Mouse (Mus musculus) MEL (cell line): Measurements from ENCODE around the gene Arsb. TPM values are rescaled to one million over a fixed set of nuclear protein-coding genes. Genes with fewer than 3 reads are reported as not detected.

Experiments used
- DNase-seq: peaks from one replicate; pipeline ENCODE4 v3.0.0; 2011; ENCODE audit warnings: low read depth, low spot score
- H3K27ac ChIP-seq: 2 replicates; pipeline ENCODE4 v1.5.1; 2012; ENCODE audit warnings: low read depth, mild to moderate bottlenecking, control low read depth, low read length, moderate library complexity; ENCODE audit not compliant: control insufficient read depth
- H3K27me3 ChIP-seq, 2 experiments: fragments of 150-350 bp in 1 of 2; sonication (generic) in 1 of 2; 2 replicates each; pipeline ENCODE4 v1.6.1; 2012; ENCODE audit warnings: low read length in 2 of 2, mild to moderate bottlenecking in 2 of 2, improper control_type of control experiment in 1 of 2, moderate library complexity in 1 of 2; ENCODE audit not compliant: insufficient read depth in 2 of 2, control insufficient read depth in 1 of 2
- H3K36me3 ChIP-seq, 2 experiments: 2 replicates each; pipeline ENCODE4 v1.6.1; 2012 to 2014; ENCODE audit warnings: low read length in 2 of 2, improper control_type of control experiment in 1 of 2, inconsistent platforms in 1 of 2, mild to moderate bottlenecking in 1 of 2; ENCODE audit not compliant: insufficient read depth in 2 of 2, control insufficient read depth in 1 of 2
- H3K4me1 ChIP-seq, 2 experiments: fragments of 150-350 bp in 1 of 2; sonication (generic) in 1 of 2; 2 replicates each; pipeline ENCODE4 v1.6.1; 2012; ENCODE audit warnings: low read length in 2 of 2, improper control_type of control experiment in 1 of 2, mild to moderate bottlenecking in 1 of 2; ENCODE audit not compliant: insufficient read depth in 2 of 2, control insufficient read depth in 1 of 2
- H3K4me3 ChIP-seq, 2 experiments: fragments of 150-350 bp in 1 of 2; sonication (generic) in 1 of 2; 2 replicates each; pipeline ENCODE4 v1.5.1; 2012; ENCODE audit warnings: low read depth in 2 of 2, low read length in 2 of 2, mild to moderate bottlenecking in 2 of 2, moderate library complexity in 2 of 2, control low read depth in 1 of 2, improper control_type of control experiment in 1 of 2; ENCODE audit not compliant: control insufficient read depth in 1 of 2, insufficient read depth in 1 of 2
- H3K79me2 ChIP-seq: 2 replicates; pipeline ENCODE4 v1.6.1; 2012; ENCODE audit warnings: mild to moderate bottlenecking, low read length, moderate library complexity; ENCODE audit not compliant: control insufficient read depth, poor library complexity, insufficient read depth
- H3K9ac ChIP-seq: 2 replicates; pipeline ENCODE4 v1.6.1; 2012; ENCODE audit warnings: low read depth, mild to moderate bottlenecking, control low read depth, low read length, moderate library complexity; ENCODE audit not compliant: control insufficient read depth, poor library complexity, severe bottlenecking
- H3K9me3 ChIP-seq: fragments of 150-350 bp; sonication (generic); replicated peaks from 2 replicates; pipeline ENCODE4 v1.6.1; 2012; ENCODE audit warnings: mild to moderate bottlenecking, low read length, improper control_type of control experiment, moderate library complexity; ENCODE audit not compliant: insufficient read depth
- BHLHE40 ChIP-seq: IDR thresholded peaks from 2 replicates; pipeline ENCODE4 v1.6.1; 2012; ENCODE audit warnings: low read depth, mild to moderate bottlenecking, inconsistent platforms, low read length, improper control_type of control experiment, borderline replicate concordance
- CHD2 ChIP-seq: IDR thresholded peaks from 2 replicates; pipeline ENCODE4 v1.6.1; 2011; ENCODE audit warnings: low read length, improper control_type of control experiment
- CTCF ChIP-seq, 3 experiments: IDR thresholded peaks in 2 of 3; conservative IDR thresholded peaks in 1 of 3; 2 replicates each; pipeline ENCODE4 v1.5.1; 2011 to 2012; ENCODE audit warnings: low read length in 3 of 3, low read depth in 2 of 3, mild to moderate bottlenecking in 2 of 3, improper control_type of control experiment in 1 of 3, inconsistent platforms in 1 of 3, mixed read lengths in 1 of 3, moderate library complexity in 1 of 3; ENCODE audit not compliant: control insufficient read depth in 1 of 3, insufficient read depth in 1 of 3, poor library complexity in 1 of 3, severe bottlenecking in 1 of 3
- EP300 ChIP-seq, 2 experiments: IDR thresholded peaks; 2 replicates each; pipeline ENCODE4 v1.6.1; 2011; ENCODE audit warnings: improper control_type of control experiment in 2 of 2, low read length in 2 of 2, low read depth in 1 of 2, mild to moderate bottlenecking in 1 of 2
- ETS1 ChIP-seq: IDR thresholded peaks from 2 replicates; pipeline ENCODE4 v1.6.1; 2012; ENCODE audit warnings: low read depth, mild to moderate bottlenecking, inconsistent platforms, low read length, improper control_type of control experiment, moderate library complexity
- MAZ ChIP-seq: IDR thresholded peaks from 2 replicates; pipeline ENCODE4 v1.6.1; 2012; ENCODE audit warnings: low read depth, mild to moderate bottlenecking, inconsistent platforms, low read length, improper control_type of control experiment
- MYC ChIP-seq: IDR thresholded peaks from 2 replicates; pipeline ENCODE4 v1.6.1; 2011; ENCODE audit warnings: low read depth, mild to moderate bottlenecking, low read length, improper control_type of control experiment, moderate library complexity
- NELFE ChIP-seq: IDR thresholded peaks from 2 replicates; pipeline ENCODE4 v1.6.1; 2011; ENCODE audit warnings: low read depth, low read length, improper control_type of control experiment
- NRF1 ChIP-seq: IDR thresholded peaks from 2 replicates; pipeline ENCODE4 v1.6.1; 2014; ENCODE audit warnings: low read depth, mild to moderate bottlenecking, inconsistent platforms, low read length, improper control_type of control experiment, moderate library complexity; ENCODE audit not compliant: poor library complexity, insufficient read depth, severe bottlenecking
- POLR2A ChIP-seq, 2 experiments: IDR thresholded peaks; 2 replicates each; pipeline ENCODE4 v1.6.1; 2011 to 2012; ENCODE audit warnings: low read length in 2 of 2, mild to moderate bottlenecking in 2 of 2, control low read depth in 1 of 2, improper control_type of control experiment in 1 of 2, low read depth in 1 of 2, moderate library complexity in 1 of 2; ENCODE audit not compliant: control insufficient read depth in 1 of 2, insufficient read depth in 1 of 2, poor library complexity in 1 of 2
- POLR2AphosphoS2 ChIP-seq: IDR thresholded peaks from 2 replicates; pipeline ENCODE4 v1.6.1; 2011; ENCODE audit warnings: low read length, improper control_type of control experiment
- POLR2AphosphoS5 ChIP-seq: IDR thresholded peaks from 2 replicates; pipeline ENCODE4 v1.6.1; 2012; ENCODE audit warnings: low read depth, borderline replicate concordance, mild to moderate bottlenecking, inconsistent platforms, low read length, moderate library complexity, mixed read lengths
- RAD21 ChIP-seq: IDR thresholded peaks from 2 replicates; pipeline ENCODE4 v1.6.1; 2011; ENCODE audit warnings: mild to moderate bottlenecking, low read depth, low read length, improper control_type of control experiment
- SIN3A ChIP-seq: IDR thresholded peaks from 2 replicates; pipeline ENCODE4 v1.6.1; 2012; ENCODE audit warnings: low read length, improper control_type of control experiment, inconsistent platforms
- SMC3 ChIP-seq: IDR thresholded peaks from 2 replicates; pipeline ENCODE4 v1.6.1; 2011; ENCODE audit warnings: low read depth, low read length, improper control_type of control experiment
- TCF12 ChIP-seq: IDR thresholded peaks from 2 replicates; pipeline ENCODE4 v1.6.1; 2014; ENCODE audit warnings: low read depth, mild to moderate bottlenecking, inconsistent platforms, low read length, improper control_type of control experiment, moderate library complexity
- UBTF ChIP-seq: IDR thresholded peaks from 2 replicates; pipeline ENCODE4 v1.6.1; 2012; ENCODE audit warnings: low read depth, mild to moderate bottlenecking, inconsistent platforms, low read length, improper control_type of control experiment, moderate library complexity, borderline replicate concordance; ENCODE audit not compliant: insufficient read depth
- USF1 ChIP-seq: IDR thresholded peaks from 2 replicates; pipeline ENCODE4 v1.6.1; 2014; ENCODE audit warnings: low read depth, mild to moderate bottlenecking, inconsistent platforms, low read length, improper control_type of control experiment, moderate library complexity
- ZC3H11A ChIP-seq: IDR thresholded peaks from 2 replicates; pipeline ENCODE4 v1.6.1; 2012; ENCODE audit warnings: low read depth, mild to moderate bottlenecking, inconsistent platforms, low read length, improper control_type of control experiment
- ZKSCAN1 ChIP-seq: IDR thresholded peaks from 2 replicates; pipeline ENCODE4 v1.6.1; 2012; ENCODE audit warnings: low read depth, mild to moderate bottlenecking, inconsistent platforms, low read length, improper control_type of control experiment, moderate library complexity
- ZNF384 ChIP-seq: IDR thresholded peaks from 2 replicates; pipeline ENCODE4 v1.6.1; 2012; ENCODE audit warnings: low read depth, mild to moderate bottlenecking, inconsistent platforms, low read length, improper control_type of control experiment
- polyA plus RNA-seq, 2 experiments: library from polyadenylated mRNA; stranded (reverse) in 1 of 2; unstranded in 1 of 2; fragments of >175 nt in 1 of 2; fragments of >200 nt in 1 of 2; gene quantifications; 2 replicates each; pipeline versions ENCODE4 v1.2.1 to v1.2.4; 2012; ENCODE audit warnings: low replicate concordance in 2 of 2, low read depth in 1 of 2; ENCODE audit not compliant: insufficient read length in 2 of 2, insufficient read depth in 1 of 2, missing spikeins in 1 of 2
- total RNA-seq: library from RNA; depleted of rRNA; stranded (reverse); fragments of 300-350 nt; gene quantifications from 2 replicates; pipeline ENCODE4 v1.2.3, GENCODE M21; 2012

Gene Arsb
- total and polyA plus RNA-seq, 3 experiments: 0.04 to 0.07 TPM; not detected in 1

DNA sequence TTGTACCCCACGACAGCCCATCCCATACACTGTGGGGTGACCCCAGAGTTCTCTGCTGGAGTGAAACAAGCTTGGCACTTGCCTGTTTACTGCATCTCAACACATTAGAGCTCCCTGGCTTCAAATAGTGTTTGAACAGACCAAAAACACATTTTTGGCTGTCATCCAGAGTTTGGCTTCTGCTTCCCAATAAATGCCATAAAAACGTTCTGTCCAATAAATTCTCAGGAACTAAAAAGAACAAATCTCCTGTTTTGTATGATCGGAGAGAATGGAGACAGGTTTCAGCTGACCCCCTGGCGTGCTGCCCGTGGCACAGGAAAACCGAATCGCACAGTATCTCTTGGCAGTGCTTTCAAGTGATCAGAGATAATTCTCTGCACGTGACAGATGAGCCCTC lies 16.2 kb downstream of the Arsb start:
- Histone ChIP-seq H3K36me3 (no peaks in the 10 kb centered on the region), H3K9ac (no peak overlapping the region), H3K9me3 (no peaks in the 10 kb centered on the region), H3K27me3 (no peaks in the 10 kb centered on the region), H3K4me3 (no peak overlapping the region), H3K27ac (no peak overlapping the region), H3K4me1 (no peaks in the 10 kb centered on the region)
- DNase-seq: no peak
- TF ChIP-seq USF1 (no peak), MAZ (no peak), EP300 (IDR thresholded peaks at IDR 0.05; ENCODE audit: low read depth in 1 of 2, low read length in 2 of 2) (no peak), BHLHE40 (no peak), POLR2A (IDR thresholded peaks at IDR 0.05; ENCODE audit: control insufficient read depth in 1 of 2, insufficient read depth in 1 of 2, low read depth in 1 of 2, low read length in 2 of 2, poor library complexity in 1 of 2) (no peak), CHD2 (no peak), POLR2AphosphoS5 (no peak), NELFE (no peak), UBTF (no peak), SIN3A (no peak), POLR2AphosphoS2 (no peak), ZKSCAN1 (no peak), ETS1 (no peak), TCF12 (no peak), NRF1 (no peak)
- TF ChIP-seq, all 39 proteins: peak for 0
- H3K79me2 ChIP-seq: no peaks in the 10 kb centered on the region

GRCm38 (mm10) chr13:93792945-93793642 lies 21.7 kb downstream of the Arsb start:
- no peaks in the 10 kb centered on the region; a peak in 1 of 4 replicates for H3K27me3 ChIP-seq
- H3K9ac ChIP-seq: no peak overlapping the region
- no peaks in the 10 kb centered on the region for H3K4me1 ChIP-seq
- TF ChIP-seq ETS1 (no peak), ZNF384 (no peak), ZC3H11A (peak; percentile 24; the same call in 1 of the 2 replicates), MYC (no peak), CTCF (IDR thresholded peaks at IDR 0.05 in 2 of 3, conservative IDR thresholded peaks at IDR 0.05 in 1 of 3; ENCODE audit: control insufficient read depth in 1 of 3, insufficient read depth in 1 of 3, low read depth in 2 of 3, low read length in 3 of 3, poor library complexity in 1 of 3, severe bottlenecking in 1 of 3) (peak in 1 of 3 experiments; percentile 46; a peak in 2 of 6 replicates), POLR2AphosphoS2 (no peak), SMC3 (peak; percentile 41), RAD21 (peak; percentile 60)
- H3K36me3 ChIP-seq: no peaks in the 10 kb centered on the region
- DNase-seq: peak; percentile 9
- H3K79me2 ChIP-seq: no peaks in the 10 kb centered on the region
- H3K4me3 ChIP-seq: no peak overlapping the region
- no peaks in the 10 kb centered on the region for H3K9me3 ChIP-seq
- H3K27ac ChIP-seq: no peak overlapping the region
